Comparison of ENCODE assay signal across 8 mouse cellular contexts in the genomic region with DNA sequence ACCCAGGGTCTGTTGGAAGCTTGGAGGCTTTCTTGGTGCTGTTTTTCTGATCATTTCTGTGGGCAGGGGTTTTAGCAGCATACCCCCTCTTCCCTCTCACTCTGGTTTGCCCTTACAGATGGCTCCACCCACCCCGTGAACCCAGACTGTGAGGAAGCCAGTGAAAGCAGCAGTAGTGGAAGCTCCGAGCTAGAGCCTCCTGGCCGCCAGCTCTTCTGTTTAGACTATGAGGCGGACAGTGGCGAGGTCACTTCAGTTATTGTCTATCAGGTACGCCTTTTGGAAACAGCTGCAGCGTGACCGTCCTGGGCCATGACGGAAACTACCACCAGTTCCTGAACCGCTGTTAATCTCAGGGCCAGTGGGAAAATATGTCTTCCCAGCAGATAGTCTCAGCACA. TPM values are rescaled to one million over a fixed set of nuclear protein-coding genes. Genes with fewer than 3 reads are reported as not detected.
DNase-seq lines count a peak whose midpoint lies in the region; ATAC-seq lines count a peak whose summit lies in the region.

No protein-coding gene starts in this region.

- peak overlapping the region; percentile 68 for H3K4me2 ChIP-seq in kidney, embryonic 14.5 days (replicated peaks; ENCODE audit: low read depth, low read length)
- peak overlapping the region; percentile 72 for H3K4me2 ChIP-seq in kidney, embryonic 15.5 days
- peak overlapping the region; percentile 89; the same call in 1 of the 2 replicates for H3K4me2 ChIP-seq in midbrain, embryonic 16.5 days (ENCODE audit: low read length)

- ATAC-seq in kidney, embryonic 14.5 days (ENCODE audit: low FRiP score, low TSS enrichment) = no peak
- no peak for ATAC-seq in kidney, embryonic 15.5 days (replicated peaks; ENCODE audit: low FRiP score)
- no peak for ATAC-seq in midbrain, embryonic 16.5 days

- H3K4me3 ChIP-seq in kidney, embryonic 14.5 days (ENCODE audit: low read length) = peak overlapping the region; percentile 50
- peak overlapping the region; percentile 99; the same call in 1 of the 2 replicates for H3K4me3 ChIP-seq in forebrain, embryonic 10.5 days
- H3K4me3 ChIP-seq in kidney, embryonic 15.5 days (replicated peaks) = peak overlapping the region; percentile 77
- no peak overlapping the region; the same call in 1 of the 2 replicates for H3K4me3 ChIP-seq in midbrain, embryonic 16.5 days (ENCODE audit: low read depth, low read length)

- no peaks in the 10 kb centered on the region for H3K27me3 ChIP-seq in kidney, embryonic 14.5 days (ENCODE audit: control insufficient read depth, insufficient read depth, low read length)
- H3K27me3 ChIP-seq in forebrain, embryonic 10.5 days (ENCODE audit: poor library complexity, severe bottlenecking) = no peaks in the 10 kb centered on the region
- no peaks in the 10 kb centered on the region for H3K27me3 ChIP-seq in kidney, embryonic 15.5 days
- no peaks in the 10 kb centered on the region for H3K27me3 ChIP-seq in midbrain, embryonic 16.5 days (ENCODE audit: control insufficient read depth, insufficient read depth, low read depth, low read length)

- no peaks in the 10 kb centered on the region for H3K9me3 ChIP-seq in kidney, embryonic 14.5 days (ENCODE audit: control insufficient read depth, low read length)
- no peaks in the 10 kb centered on the region for H3K9me3 ChIP-seq in forebrain, embryonic 10.5 days
- no peaks in the 10 kb centered on the region for H3K9me3 ChIP-seq in kidney, embryonic 15.5 days (replicated peaks)
- H3K9me3 ChIP-seq in midbrain, embryonic 16.5 days (replicated peaks; ENCODE audit: control insufficient read depth, low read length, poor library complexity, severe bottlenecking) = no peaks in the 10 kb centered on the region

- H3K36me3 ChIP-seq in kidney, embryonic 14.5 days (ENCODE audit: control insufficient read depth, insufficient read depth, low read length) = peaks cover 25% of the 10 kb centered on the region
- H3K36me3 ChIP-seq in forebrain, embryonic 10.5 days (replicated peaks) = peaks cover 34% of the 10 kb centered on the region
- H3K36me3 ChIP-seq in kidney, embryonic 15.5 days = peaks cover 33% of the 10 kb centered on the region
- peaks cover 11% of the 10 kb centered on the region for H3K36me3 ChIP-seq in midbrain, embryonic 16.5 days (ENCODE audit: control insufficient read depth, insufficient read depth, low read length)

- H3K4me1 ChIP-seq in kidney, embryonic 14.5 days (ENCODE audit: control insufficient read depth, insufficient read depth, low read length) = peaks cover 24% of the 10 kb centered on the region
- H3K4me1 ChIP-seq in forebrain, embryonic 10.5 days = peaks cover 52% of the 10 kb centered on the region
- peaks cover 39% of the 10 kb centered on the region for H3K4me1 ChIP-seq in kidney, embryonic 15.5 days
- H3K4me1 ChIP-seq in midbrain, embryonic 16.5 days (ENCODE audit: control insufficient read depth, insufficient read depth, low read length) = peaks cover 32% of the 10 kb centered on the region

- no peak overlapping the region for H3K27ac ChIP-seq in kidney, embryonic 14.5 days (ENCODE audit: low read depth, low read length)
- no peak overlapping the region for H3K27ac ChIP-seq in forebrain, embryonic 10.5 days
- 0 out of 2 replicates have a peak overlapping the region, but pooled peaks have one; percentile 94 for H3K27ac ChIP-seq in kidney, embryonic 15.5 days
- H3K27ac ChIP-seq in midbrain, embryonic 16.5 days (ENCODE audit: low read length) = no peak overlapping the region

- peak overlapping the region; percentile 76; the same call in 1 of the 2 replicates for H3K9ac ChIP-seq in kidney, embryonic 14.5 days (ENCODE audit: low read depth, low read length)
- no peak overlapping the region for H3K9ac ChIP-seq in kidney, embryonic 15.5 days
- no peak overlapping the region for H3K9ac ChIP-seq in midbrain, embryonic 16.5 days (ENCODE audit: low read depth, low read length)

- whole genome bisulfite sequencing in kidney, embryonic 14.5 days = 86% methylated on average over 10 of the region's 10 CpGs
- 85% methylated on average over 10 of the region's 10 CpGs for WGBS in forebrain, embryonic 10.5 days
- WGBS in kidney, embryonic 15.5 days = 81% methylated on average over 10 of the region's 10 CpGs
- WGBS in midbrain, embryonic 16.5 days = 71% methylated on average over 10 of the region's 10 CpGs

- no peak for DNase-seq in kidney, postnatal 10 days
- no peak for DNase-seq in forebrain, embryonic 10.5 days (ENCODE audit: extremely low spot score, low spot score)
- DNase-seq in frontal cortex, postnatal 10 days (ENCODE audit: low spot score in 2 of 2) = no peak
- no peak for DNase-seq in embryo, embryonic 9.5 days (ENCODE audit: extremely low spot score)
- DNase-seq in cerebellum, postnatal 25 days = no peak

RNA-seq across cellular contexts. Expression of a gene that starts 1.3 kb away (rescaled TPM):
- 26.7 and 29.8 TPM in 2 replicates for polyA plus RNA-seq in kidney, embryonic 14.5 days (2014; fragmentation: Nextera tagmentation; extraction: Ambion mirVana)
- 28.7 and 29.8 TPM in 2 replicates for polyA plus RNA-seq in forebrain, embryonic 10.5 days (2016; fragmentation: Nextera tagmentation; extraction: Ambion mirVana)
- 27.6 and 29.8 TPM in 2 replicates for polyA plus RNA-seq in kidney, embryonic 15.5 days (2015; fragmentation: Nextera tagmentation; extraction: Ambion mirVana)
- 16.5 TPM in 2 replicates for polyA plus RNA-seq in midbrain, embryonic 16.5 days (2015; fragmentation: Nextera tagmentation; extraction: Ambion mirVana)

RNA-seq across cellular contexts. Expression of a gene that starts 3.4 kb away (rescaled TPM):
- polyA plus RNA-seq in kidney, embryonic 14.5 days (2014; fragmentation: Nextera tagmentation; extraction: Ambion mirVana) = 51.3 and 69.1 TPM in 2 replicates
- 90.1 and 91.5 TPM in 2 replicates for polyA plus RNA-seq in forebrain, embryonic 10.5 days (2016; fragmentation: Nextera tagmentation; extraction: Ambion mirVana)
- polyA plus RNA-seq in kidney, embryonic 15.5 days (2015; fragmentation: Nextera tagmentation; extraction: Ambion mirVana) = 46.3 and 50.3 TPM in 2 replicates
- 39.0 and 40.0 TPM in 2 replicates for polyA plus RNA-seq in midbrain, embryonic 16.5 days (2015; fragmentation: Nextera tagmentation; extraction: Ambion mirVana)

RNA-seq across cellular contexts. Expression of a gene that starts 6.8 kb away (rescaled TPM):
- 18.3 and 18.7 TPM in 2 replicates for polyA plus RNA-seq in kidney, embryonic 14.5 days (2014; fragmentation: Nextera tagmentation; extraction: Ambion mirVana)
- 5.6 and 5.8 TPM in 2 replicates for polyA plus RNA-seq in forebrain, embryonic 10.5 days (2016; fragmentation: Nextera tagmentation; extraction: Ambion mirVana)
- 24.0 and 26.7 TPM in 2 replicates for polyA plus RNA-seq in kidney, embryonic 15.5 days (2015; fragmentation: Nextera tagmentation; extraction: Ambion mirVana)
- polyA plus RNA-seq in midbrain, embryonic 16.5 days (2015; fragmentation: Nextera tagmentation; extraction: Ambion mirVana) = 15.7 and 17.7 TPM in 2 replicates

RNA-seq across cellular contexts. Expression of a gene that starts 18.3 kb away (rescaled TPM):
- 103 and 106 TPM in 2 replicates for polyA plus RNA-seq in kidney, embryonic 14.5 days (2014; fragmentation: Nextera tagmentation; extraction: Ambion mirVana)
- polyA plus RNA-seq in forebrain, embryonic 10.5 days (2016; fragmentation: Nextera tagmentation; extraction: Ambion mirVana) = 108 and 111 TPM in 2 replicates
- 116 and 130 TPM in 2 replicates for polyA plus RNA-seq in kidney, embryonic 15.5 days (2015; fragmentation: Nextera tagmentation; extraction: Ambion mirVana)
- 124 and 126 TPM in 2 replicates for polyA plus RNA-seq in midbrain, embryonic 16.5 days (2015; fragmentation: Nextera tagmentation; extraction: Ambion mirVana)

RNA-seq across cellular contexts. Expression of a gene that starts 31.9 kb away (rescaled TPM):
- polyA plus RNA-seq in kidney, embryonic 14.5 days (2014; fragmentation: Nextera tagmentation; extraction: Ambion mirVana) = 32.1 and 38.4 TPM in 2 replicates
- polyA plus RNA-seq in forebrain, embryonic 10.5 days (2016; fragmentation: Nextera tagmentation; extraction: Ambion mirVana) = 12.6 and 13.0 TPM in 2 replicates
- 35.0 and 40.7 TPM in 2 replicates for polyA plus RNA-seq in kidney, embryonic 15.5 days (2015; fragmentation: Nextera tagmentation; extraction: Ambion mirVana)
- polyA plus RNA-seq in midbrain, embryonic 16.5 days (2015; fragmentation: Nextera tagmentation; extraction: Ambion mirVana) = 12.0 and 16.4 TPM in 2 replicates
